Mouse (Mus musculus): Measurements from ENCODE around the gene Tecrl.

Gene Tecrl

DNA sequence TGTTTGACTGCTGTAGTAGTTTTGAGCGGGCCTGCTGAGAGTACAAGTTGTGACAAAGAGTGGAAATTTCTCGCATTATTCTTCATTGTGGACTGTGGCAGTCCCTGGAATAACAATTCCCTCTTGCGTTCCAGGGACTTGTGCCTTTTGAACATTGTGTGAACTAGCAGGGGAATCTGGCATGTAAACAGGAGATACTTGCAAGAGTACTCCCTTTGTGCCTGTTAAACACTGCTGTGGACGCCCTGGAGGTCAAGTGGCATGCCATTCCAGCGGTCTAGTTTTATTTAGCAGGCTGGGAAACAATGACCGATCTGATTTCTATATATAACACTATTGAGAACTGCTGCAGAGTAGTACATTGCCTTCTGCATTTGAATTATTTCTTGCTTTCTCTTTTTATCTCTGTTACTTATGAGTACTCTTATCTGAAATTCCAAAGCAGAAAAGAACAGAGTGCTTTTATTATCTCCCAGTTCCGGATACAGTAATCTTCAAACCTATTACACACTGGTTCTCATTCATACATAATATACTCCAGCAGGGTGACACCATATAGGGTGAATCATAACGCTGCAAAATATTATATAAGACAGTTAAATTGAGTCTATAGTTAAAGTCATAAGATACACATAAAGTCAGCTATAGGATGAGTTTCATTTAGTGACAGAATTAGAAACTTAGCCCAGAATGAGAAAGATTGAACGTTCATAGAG lies at the start of gene Tecrl:
Tecrl (minus strand) TSS at position 350 of the 716 bp plus-strand sequence.
- in situ Hi-C loops (cut with MboI, MseI), result no loop called here

DNA sequence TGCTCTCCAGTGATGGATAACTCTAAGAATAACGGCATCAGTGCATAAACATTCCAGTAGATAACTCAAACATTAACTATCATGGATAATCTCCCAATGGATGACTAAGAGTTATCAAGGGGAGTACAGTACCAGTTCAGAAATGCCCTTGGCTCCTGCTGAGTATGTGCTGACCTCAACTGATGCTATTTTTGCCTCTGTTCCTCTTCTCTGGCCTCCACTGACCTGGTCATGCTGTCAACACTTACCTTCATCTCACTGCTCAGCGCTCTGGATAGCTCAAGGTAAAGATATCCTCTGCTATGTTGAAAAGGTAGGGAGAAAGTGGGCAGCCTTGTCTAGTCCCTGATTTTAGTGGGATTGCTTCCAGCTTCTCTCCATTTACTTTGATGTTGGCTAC lies 30.0 kb upstream of the Tecrl start:
- in situ Hi-C loops (cut with MboI, MseI), result no loop called here

DNA sequence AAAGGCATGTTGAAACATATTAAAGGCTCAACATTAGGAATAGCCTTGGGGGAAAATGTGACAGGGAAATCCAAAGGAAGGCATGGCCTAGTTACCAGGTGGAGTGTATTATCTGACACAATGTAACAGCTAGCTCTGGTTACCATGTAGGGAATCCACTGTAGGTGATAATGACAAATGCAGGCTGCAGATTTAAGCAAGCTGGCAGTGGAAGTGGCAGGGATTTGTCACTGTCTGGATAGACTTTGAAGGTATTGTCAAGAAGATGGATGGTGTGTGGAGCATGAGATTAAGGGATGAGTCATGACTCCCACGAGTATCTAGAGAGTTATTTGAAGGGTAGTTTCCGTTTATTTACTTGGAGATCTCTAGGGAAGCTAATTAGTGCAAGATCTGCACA lies 3.4 kb downstream of the Tecrl start:
- in situ Hi-C loops (cut with MboI, MseI), result no loop called here

DNA sequence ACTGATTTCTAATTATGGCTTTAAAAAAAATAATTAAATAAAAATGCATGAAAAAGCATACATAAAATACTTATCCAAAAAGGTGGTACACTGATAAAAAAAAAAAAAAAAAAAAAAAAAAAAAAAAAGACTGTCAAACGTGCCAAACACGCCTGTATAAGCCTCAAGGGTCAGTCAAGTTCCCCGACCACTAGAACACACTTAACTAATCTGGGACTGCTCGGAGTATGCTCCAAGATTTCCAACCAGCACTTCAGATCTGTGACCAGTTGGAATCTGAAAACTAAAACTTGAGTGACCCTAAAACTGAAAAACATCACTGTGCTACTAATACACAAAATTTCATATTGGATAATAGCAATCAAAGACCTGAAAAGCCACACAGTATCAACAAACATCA lies 15.9 kb downstream of the Tecrl start:
- in situ Hi-C loops (cut with MboI, MseI), result no loop called here

DNA sequence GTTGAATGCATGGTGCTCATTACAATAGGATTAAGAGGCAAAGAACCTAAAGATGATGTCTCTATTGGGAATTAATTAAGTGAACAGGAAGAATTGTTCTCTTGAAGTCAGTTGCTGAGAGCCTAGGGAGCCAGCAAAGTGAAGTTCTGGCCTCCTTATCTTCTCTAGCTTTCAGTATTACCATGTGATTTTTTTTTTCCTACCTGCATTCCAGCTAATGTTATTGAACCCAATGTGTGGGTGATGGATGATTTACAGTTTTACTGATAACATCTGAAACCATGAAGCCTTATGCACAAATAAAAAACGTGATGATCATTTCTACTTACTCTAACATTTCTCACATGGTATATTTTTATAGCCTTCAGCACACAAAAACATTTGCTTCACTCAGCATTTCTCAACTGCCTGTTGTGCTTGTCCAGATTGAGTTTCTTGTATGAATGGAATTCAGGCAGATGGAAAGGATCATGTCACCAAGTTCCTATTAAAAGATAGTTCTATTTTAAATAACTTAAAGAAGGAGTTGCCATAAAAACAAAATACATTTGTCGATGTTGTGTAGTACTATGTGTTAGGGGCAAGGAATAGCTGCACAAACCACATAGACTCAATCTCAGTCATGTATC lies 87.7 kb downstream of the Tecrl start:
- in situ Hi-C loops (cut with MboI, MseI), result no loop called here

DNA sequence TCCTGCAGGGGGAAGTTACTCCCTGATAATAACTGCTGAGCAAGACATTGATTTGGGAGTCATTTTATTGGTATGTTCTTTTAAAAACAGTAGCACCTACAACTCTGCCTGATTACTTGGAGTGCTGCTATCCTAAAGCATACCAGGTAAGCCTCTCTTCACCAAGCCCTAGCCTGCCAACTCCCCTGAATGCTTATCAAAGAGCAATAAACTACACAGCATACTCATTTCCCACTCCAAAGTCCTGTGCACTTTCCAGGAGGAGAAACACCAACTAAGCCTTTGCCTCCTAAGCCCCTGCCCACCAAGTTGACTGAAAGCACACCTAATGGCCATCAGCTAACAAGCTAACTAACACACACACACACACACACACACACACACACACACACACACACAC lies 94.9 kb downstream of the Tecrl start:
- in situ Hi-C loops (cut with MboI, MseI), result no loop called here

DNA sequence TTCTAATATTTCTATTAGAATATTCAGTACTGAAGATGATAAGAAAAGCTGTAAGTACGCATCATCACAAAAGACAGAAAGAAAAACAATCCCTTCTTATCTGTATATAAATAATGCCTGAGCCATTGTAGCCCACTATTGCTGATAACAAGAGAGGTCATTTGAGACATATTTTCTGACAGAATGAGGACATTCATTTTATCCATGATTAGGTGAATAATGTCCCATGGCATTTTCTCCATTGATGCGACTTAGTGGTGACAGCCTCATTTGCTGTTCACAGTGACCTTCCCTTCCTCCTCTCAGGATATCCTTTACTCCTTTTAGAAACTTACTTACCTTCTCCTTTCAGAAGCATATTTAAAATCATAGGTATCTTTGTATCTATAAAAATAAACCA lies 100.9 kb downstream of the Tecrl start:
- in situ Hi-C loops (cut with MboI, MseI), result loop anchor here (10.0 kb wide), 1 partner anchor 189 kb away; no protein-coding TSS in a partner anchor

DNA sequence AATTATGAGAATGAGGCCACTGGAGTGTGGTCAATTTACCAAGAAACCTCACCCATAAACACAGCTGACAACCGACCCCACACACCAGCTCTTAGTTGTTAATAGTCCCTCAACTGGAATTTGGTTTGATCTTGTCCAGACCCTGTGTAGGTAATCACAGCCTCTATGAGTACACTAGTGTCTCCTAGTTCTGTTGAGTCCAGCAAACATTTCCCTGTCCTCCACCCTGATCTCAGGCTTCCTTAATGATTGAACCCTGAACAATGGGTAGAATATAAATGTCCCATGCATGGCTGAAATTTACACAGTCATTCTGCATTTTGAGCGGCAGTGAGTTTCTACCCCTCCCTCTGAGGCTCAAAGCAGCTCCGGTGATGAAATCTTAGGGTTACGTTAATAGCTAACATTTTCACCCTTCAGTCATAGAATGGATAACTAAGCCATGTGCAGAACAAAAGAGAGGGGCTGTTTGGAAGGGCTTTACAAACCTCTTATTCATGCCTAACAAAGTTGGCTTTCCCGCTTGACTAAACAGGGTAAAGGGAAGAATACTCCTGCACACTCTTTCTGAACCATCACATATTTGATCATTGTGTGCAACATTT lies 116.0 kb downstream of the Tecrl start:
- in situ Hi-C loops (cut with MboI, MseI), result no loop called here
